Mouse (Mus musculus) left cerebral cortex, adult 9 months (tissue): ENCODE results near the gene Cacng8.
A peak's percentile ranks its signal among the peaks of the same experiment; 100 is the strongest.

Experiments
- DNase-seq, 2 experiments: peaks; one replicate each; pipeline ENCODE4 v3.0.0; 2022; ENCODE audit warnings: low spot score in 2 of 2

The Cacng8 gene

DNA sequence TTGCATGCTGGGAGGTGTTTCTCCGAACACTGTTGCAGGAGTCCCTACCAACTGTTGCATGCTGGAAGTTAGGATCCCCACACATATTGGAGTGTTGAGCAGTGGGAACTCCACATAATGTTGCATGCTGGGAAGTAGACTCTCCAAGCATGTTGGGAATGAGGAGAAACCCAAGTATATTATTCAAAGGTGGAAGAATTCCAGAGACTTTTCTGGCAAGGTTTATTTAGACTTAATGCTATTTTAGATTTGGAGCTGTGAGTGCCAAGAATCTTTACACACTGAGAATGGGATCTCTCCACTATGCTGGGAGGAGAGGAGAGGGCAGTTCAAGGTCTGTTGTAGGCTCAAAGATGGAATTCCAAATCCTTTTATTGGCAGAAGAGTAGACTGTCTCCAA, 41.6 kb downstream of the Cacng8 start:
- no peak for DNase-seq

DNA sequence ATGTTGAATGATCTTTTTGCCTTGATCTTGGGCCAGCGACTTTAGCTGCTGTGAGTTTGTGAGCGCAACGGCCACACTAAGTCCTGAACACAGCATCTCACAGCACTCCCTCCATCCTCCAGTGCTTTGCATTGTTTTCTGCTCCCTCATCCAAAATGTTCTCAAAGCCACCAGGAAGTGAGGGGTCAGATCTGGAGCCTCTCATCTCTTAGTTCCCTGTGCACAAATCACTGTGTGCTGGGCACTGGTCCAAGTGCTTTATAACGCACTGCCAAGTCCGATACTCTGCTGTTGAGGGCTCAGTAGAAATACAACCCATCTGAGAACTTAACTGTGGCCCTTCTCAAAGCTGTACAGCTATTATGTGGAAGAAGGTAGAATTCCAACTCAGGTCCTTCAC, 47.5 kb downstream of the Cacng8 start:
- DNase-seq, result no peak

- DNase-seq, result no peak
Measured at GRCm38 (mm10) chr7:3439984-3440383, 49.5 kb downstream of the Cacng8 start.

GRCm38 (mm10) chr7:3440526-3440925, 50.0 kb downstream of the Cacng8 start:
- no peak for DNase-seq

DNA sequence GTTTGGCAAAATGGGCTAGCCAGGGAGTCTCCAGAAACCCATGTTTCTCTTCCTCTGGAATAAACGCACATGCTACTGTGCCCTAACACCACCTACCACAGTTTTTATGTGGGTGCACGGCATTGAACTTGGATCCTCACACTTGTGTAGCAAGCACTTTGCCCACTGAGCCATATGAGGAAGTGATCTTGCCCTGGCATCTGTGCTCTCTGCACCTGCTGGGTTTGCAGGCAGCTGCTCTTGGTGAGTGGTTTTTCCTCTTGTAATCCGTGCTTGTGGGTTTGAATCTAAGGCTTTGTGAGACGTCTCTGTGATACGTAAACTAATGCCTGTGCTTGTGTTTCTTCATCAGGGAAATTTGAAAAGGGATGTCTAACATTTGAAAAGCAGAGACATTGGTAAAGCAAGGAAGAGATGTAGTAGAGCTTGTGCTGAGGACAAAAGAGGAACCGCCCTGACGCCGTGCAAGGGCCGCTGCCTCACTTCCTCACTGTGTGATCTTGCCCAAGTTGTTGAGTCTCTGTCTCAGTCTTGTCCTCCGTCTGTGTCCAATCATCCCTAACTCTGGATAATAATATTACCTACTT, 52.1 kb downstream of the Cacng8 start:
- DNase-seq, result no peak

- no peak for DNase-seq
Measured at GRCm38 (mm10) chr7:3444678-3445077, 54.2 kb downstream of the Cacng8 start.

GRCm38 (mm10) chr7:3446584-3446983, 56.1 kb downstream of the Cacng8 start:
- DNase-seq, result no peak

DNA sequence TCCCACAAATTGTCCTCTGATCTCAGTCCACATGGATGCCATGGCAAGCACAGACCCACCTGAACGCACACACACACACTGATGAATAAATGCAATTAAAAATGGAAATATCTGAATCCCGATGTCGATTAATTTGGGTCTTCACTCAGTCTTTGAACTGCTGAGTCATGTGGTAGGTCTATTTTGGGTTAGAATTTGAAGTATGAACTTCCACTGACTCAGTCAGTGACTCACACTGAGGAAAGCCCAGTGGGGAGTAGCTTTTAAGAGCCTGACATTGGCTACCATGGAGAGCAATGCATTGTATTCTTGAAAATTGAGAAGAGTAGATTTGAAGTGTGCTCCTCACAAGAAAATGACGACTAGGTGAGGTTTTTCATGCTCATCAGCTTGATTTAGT, 56.5 kb downstream of the Cacng8 start:
- DNase-seq, result no peak

DNA sequence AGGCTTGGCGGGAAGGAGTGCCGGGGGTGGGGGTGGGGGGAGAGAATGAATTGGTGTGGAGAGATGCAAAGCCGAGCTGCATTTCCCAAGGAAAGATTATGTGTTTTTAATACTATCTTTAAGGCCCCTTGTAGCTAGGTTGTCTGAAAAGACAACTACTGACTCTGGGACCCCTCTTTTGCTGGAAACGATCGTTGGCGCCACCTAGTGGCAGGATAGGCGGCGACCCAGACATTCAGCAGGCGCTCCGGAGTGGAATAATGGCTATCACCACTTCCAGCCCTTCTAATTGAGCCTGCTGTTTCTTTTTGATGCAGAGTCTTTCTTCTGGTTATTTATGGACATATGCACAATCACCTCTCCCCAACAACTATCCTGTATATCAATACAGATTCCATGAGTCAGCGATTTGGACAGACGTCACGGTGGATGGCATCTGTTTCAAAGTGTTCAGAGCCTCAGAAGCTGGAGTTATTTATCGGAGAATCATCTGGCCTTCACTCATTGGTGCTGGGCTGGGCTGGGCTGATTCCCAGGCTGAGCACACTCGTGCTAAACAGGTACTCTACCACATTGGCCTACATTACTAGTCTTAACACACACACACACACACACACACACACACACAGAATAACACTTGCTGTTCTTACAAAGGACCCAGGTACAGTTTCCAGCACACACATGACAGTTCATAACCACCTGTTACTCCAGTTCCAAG, 58.4 kb downstream of the Cacng8 start:
- peak in 1 of 2 experiments; percentile 78 for DNase-seq

DNA sequence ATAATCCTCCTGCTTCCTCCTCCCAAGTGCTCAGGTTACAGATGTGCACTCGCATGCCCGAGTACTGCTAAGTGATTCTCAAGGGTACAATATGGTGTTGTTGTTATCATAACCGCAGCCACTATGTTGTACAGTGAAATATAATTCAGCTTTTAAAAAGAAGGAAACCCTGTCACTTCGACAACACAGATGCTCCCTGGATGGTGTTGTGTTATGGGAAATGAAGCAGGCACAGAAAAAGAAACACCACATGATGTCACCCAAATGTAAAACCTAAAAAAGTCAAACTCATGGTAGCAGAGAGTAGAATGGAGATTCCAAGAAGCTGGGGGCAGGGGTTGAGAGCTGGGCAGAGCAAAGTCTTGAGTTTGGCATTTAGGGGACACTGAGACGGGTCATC, 60.2 kb downstream of the Cacng8 start:
- no peak for DNase-seq

- no peak for DNase-seq
Measured at GRCm38 (mm10) chr7:3451161-3451560, 60.7 kb downstream of the Cacng8 start.

DNA sequence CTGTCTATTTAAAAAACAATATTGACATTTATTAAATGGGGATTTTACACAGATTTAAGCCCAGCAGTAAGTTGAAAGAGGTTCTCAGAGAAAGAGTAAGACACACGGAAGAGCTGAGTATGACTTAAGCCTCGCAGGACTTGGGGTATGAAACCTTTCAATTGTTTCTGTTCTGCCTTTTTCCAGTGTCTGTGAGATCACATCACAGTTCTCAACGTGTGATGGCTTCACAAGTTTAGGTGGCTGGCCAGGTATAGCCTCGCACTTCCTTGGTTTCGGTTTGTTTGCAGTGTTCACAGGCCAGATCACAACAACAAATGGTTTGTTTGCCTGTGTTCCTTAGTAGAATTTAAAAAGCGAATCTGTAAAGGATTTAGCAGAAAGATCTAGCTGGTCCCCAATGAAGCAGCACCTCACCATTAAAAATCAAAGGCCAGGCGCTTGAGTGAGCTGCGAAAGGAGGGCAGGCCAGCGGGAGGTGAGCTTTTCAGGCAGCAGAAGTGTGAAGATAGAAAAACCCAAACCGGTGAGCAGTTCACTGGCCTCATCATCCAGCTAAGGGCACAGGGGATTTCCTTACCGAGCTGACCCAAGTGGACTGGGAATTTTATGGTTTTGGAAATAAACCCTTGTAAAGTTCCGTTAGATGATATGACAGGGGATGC, 62.5 kb downstream of the Cacng8 start:
- DNase-seq, result no peak

DNA sequence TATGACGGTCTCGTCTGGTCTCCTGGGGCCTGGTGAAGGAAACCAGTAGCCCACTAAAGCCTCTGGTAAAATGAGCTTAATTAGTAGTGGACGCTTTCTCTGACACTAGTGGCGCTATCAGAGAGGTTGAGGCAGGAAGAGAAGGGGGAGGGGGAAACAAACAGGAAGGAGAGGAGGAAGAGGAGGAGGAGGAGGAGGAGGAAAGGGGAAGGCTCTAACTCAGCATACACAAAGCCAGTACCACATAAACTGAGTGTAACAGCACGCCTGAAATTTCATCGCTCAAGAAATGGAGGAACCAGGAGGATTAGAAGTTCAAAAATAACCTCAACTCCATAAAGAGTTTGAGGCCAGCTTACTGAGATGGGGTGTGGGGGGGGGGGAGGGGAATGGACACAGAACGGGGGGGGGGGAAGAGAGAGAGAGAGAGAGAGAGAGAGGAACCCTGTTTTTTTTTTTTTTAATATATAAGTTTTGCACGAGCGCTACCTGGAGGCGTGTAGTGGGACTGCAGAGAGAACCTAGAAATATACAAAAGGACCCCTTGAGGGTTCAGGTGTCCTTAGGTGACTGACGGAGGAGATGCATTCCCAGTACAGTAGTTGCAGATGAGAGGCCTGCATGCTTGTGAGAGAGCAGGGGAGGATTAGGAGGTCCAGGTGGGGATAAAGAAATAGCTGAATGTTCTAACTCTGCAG, 63.2 kb downstream of the Cacng8 start:
- no peak for DNase-seq

GRCm38 (mm10) chr7:3457111-3457840, 66.8 kb downstream of the Cacng8 start:
- peak in 1 of 2 experiments; percentile 50 for DNase-seq

GRCm38 (mm10) chr7:3457841-3458217, 67.3 kb downstream of the Cacng8 start:
- DNase-seq, result no peak

- DNase-seq, result peak in 1 of 2 experiments; percentile 85
Measured at GRCm38 (mm10) chr7:3460261-3460660, 69.8 kb downstream of the Cacng8 start.

DNA sequence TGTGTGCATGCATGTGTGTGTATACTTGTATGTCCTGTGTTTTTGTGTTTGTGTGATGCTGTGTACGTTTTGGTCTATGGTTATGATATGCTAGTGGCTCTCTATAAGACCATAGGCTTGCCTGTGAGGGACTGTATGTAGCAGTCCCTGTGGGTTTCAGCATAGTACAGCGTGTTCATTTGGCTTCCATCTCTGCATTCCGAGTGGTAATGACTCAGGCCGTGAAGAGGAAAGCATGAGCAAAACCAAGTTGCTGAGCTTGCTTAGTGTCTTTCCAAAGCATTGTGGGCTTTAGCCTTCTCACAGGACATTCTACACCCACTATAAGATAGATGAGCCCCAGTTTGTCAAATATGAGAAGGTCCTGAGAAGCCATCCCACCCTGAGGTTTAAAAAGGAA, 72.8 kb downstream of the Cacng8 start:
- DNase-seq, result no peak
